Mouse (Mus musculus) testis, adult 2 months (tissue): ENCODE measurements around the gene Mmd2. TPM values are rescaled to one million over a fixed set of nuclear protein-coding genes. Genes with fewer than 3 reads are reported as not detected.

Experiments used
- H3K27ac ChIP-seq: fragments of 200-500 bp; 2 replicates; pipeline ENCODE4 v1.5.1; 2012; ENCODE audit warnings: low read depth, low read length; ENCODE audit not compliant: control insufficient read depth, insufficient read depth
- H3K27me3 ChIP-seq: fragments of 200-500 bp; 2 replicates; pipeline ENCODE4 v1.6.1; 2012; ENCODE audit warnings: mild to moderate bottlenecking, low read length, moderate library complexity; ENCODE audit not compliant: control insufficient read depth, insufficient read depth
- H3K36me3 ChIP-seq: fragments of 200-500 bp; 2 replicates; pipeline ENCODE4 v1.6.1; 2012; ENCODE audit warnings: mild to moderate bottlenecking, low read length; ENCODE audit not compliant: control insufficient read depth, insufficient read depth
- H3K4me1 ChIP-seq: fragments of 200-500 bp; 2 replicates; pipeline ENCODE4 v1.6.1; 2012; ENCODE audit warnings: low read length; ENCODE audit not compliant: control insufficient read depth, insufficient read depth
- H3K4me3 ChIP-seq: fragments of 200-500 bp; 2 replicates; pipeline ENCODE4 v1.5.1; 2012; ENCODE audit warnings: low read depth, mild to moderate bottlenecking, low read length, moderate library complexity, mixed read lengths; ENCODE audit not compliant: control insufficient read depth
- CTCF ChIP-seq: fragments of 200-500 bp; IDR thresholded peaks from 2 replicates; pipeline ENCODE4 v1.5.1; 2012; ENCODE audit warnings: low read depth, mild to moderate bottlenecking, inconsistent platforms, low read length, moderate library complexity; ENCODE audit not compliant: control insufficient read depth, insufficient read depth, insufficient replicate concordance
- POLR2A ChIP-seq: fragments of 200-500 bp; IDR thresholded peaks from 2 replicates; pipeline ENCODE4 v1.6.1; 2012; ENCODE audit warnings: low read depth, mild to moderate bottlenecking, inconsistent platforms, low read length, moderate library complexity; ENCODE audit not compliant: control insufficient read depth
- polyA plus RNA-seq: library from polyadenylated mRNA; depleted of rRNA; stranded (reverse); fragments of >200 nt; gene quantifications from 2 replicates; pipeline ENCODE4 v1.2.3, GENCODE M21; 2012

Mmd2 gene
- polyA plus RNA-seq, 1 experiment = 25.6 TPM

DNA sequence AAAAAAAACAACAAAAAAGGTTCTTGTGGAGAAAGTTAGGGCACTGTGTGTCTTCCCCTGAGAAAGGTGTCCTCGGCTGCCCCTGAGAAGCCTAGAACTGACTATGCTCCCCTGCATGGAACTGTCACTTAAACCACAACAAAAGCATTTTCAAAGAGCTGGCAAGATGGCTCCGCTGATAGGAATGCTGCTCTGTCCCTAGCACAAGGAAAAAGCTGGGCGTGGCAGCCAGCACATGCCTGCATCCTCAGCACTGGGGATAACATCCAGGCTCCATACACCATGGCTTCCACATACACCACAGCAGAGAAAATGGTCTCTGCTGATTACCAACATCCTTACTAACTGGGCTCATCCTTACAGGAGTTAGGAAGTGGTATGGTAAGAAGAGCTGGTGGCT is 61.5 kb downstream of the Mmd2 start:
- peaks cover 16% of the 10 kb centered on the region for H3K4me1 ChIP-seq
- no peaks in the 10 kb centered on the region for H3K27me3 ChIP-seq
- H3K4me3 ChIP-seq = no peak overlapping the region
- H3K36me3 ChIP-seq = no peaks in the 10 kb centered on the region
- no peak for TF ChIP-seq CTCF
- no peak for TF ChIP-seq POLR2A
- no peak overlapping the region for H3K27ac ChIP-seq

DNA sequence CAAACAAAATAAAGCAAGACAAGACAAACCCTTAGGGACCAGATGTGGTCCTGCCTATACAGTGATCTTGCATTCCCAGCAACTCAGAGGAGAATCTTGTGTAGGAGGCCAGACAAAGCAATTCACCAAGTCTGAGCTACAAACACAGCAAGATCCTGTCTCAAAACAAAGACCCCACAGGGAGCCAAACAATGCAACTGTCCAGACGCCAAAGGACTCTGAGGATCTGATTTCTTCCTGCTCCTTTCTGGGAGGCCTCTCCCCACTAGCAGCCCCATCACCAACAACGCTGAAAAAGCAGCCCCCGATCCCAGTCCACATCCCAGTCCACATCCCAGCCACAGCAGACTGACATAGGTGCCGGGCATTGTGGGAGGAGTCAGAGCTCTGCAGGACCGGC is 62.3 kb downstream of the Mmd2 start:
- Histone ChIP-seq H3K27me3 (no peaks in the 10 kb centered on the region), H3K4me3 (no peak overlapping the region), H3K4me1 (peaks cover 16% of the 10 kb centered on the region), H3K27ac (no peak overlapping the region), H3K36me3 (no peaks in the 10 kb centered on the region)
- TF ChIP-seq CTCF (no peak), POLR2A (no peak)

DNA sequence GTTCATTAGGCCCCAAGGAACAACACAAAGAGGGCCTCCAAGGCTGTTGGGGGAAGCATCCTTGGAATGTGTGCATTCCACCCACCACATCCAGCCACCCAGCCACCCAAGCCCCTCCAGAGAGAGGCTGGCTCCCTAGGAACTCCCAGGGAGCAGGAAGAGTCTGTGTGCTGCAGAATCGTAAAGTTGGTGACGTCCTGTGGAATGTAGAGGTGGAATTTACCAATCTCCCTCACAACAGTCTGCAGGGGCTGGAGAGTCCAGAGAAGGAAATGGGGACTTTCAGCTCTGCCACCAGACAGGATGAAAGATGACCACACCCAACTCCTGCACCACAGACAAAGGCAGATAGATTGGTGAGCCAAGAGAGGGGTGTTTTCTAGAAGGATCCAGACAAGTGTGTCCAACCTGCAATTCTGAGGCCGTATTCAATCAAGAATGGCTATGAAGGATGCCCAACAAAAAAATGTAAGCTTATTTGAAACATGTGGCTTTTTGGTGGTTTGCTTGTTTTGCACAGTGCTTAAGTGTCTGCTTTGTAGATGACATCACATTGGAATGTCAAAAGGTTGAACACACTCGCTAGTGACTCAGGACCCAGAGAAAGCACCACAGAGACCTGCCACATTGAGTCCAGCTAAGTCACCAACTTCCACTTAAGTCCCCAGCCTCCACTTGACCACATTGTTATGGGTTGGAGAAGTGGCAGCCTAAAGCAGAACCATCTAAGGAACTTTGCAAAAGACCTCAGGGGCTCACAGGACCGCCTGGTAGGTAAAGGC is 63.4 kb downstream of the Mmd2 start:
- no peak for TF ChIP-seq CTCF
- no peaks in the 10 kb centered on the region for H3K27me3 ChIP-seq
- peaks cover 13% of the 10 kb centered on the region for H3K4me1 ChIP-seq
- no peak overlapping the region for H3K4me3 ChIP-seq
- no peak overlapping the region for H3K27ac ChIP-seq
- H3K36me3 ChIP-seq = no peaks in the 10 kb centered on the region

DNA sequence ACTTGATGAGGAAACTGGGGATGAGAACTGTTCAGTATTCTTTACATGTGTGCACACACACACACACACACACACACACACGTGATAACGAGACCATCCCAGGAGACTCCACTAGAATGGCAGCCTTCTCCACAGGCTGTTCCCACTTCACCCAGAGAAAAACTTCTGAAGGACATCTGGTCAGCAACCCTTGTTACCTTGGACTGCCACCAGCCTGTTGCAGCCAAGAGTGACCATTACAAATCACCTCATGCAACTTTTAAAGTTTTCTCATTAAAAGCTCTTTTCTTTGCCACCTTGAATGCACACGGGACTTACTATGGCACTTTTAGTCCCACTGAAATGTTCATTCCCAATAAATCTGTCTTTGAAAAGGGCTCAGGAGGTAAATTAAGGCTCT is 71.3 kb downstream of the Mmd2 start:
- Histone ChIP-seq H3K36me3 (no peaks in the 10 kb centered on the region; the same call in 1 of the 2 replicates), H3K4me3 (no peak overlapping the region), H3K27me3 (no peaks in the 10 kb centered on the region), H3K27ac (no peak overlapping the region), H3K4me1 (no peaks in the 10 kb centered on the region)
- TF ChIP-seq POLR2A (no peak), CTCF (no peak)

DNA sequence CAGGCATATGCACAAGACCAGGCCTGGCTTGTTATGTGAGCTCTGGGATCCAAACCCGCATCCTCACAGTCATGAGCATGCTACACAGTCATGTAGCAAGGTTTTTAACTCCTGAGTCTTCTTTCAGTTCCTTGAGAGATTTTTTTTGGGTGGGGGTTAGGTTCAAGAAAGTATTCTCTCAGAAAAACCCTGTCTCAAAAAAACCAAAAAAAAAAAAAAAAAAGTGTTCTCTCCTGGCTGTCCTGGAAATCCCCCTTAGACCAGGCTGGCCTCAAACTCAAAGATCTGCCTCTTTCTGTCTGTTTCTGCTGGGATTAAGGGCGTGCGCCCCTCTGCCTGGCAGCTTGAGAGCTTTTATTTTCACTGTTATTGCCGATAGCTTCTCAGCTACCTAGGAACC is 73.2 kb downstream of the Mmd2 start:
- Histone ChIP-seq H3K4me3 (no peak overlapping the region), H3K27me3 (no peaks in the 10 kb centered on the region), H3K36me3 (no peaks in the 10 kb centered on the region; the same call in 1 of the 2 replicates), H3K4me1 (no peaks in the 10 kb centered on the region), H3K27ac (no peak overlapping the region)
- TF ChIP-seq CTCF (no peak), POLR2A (no peak)

DNA sequence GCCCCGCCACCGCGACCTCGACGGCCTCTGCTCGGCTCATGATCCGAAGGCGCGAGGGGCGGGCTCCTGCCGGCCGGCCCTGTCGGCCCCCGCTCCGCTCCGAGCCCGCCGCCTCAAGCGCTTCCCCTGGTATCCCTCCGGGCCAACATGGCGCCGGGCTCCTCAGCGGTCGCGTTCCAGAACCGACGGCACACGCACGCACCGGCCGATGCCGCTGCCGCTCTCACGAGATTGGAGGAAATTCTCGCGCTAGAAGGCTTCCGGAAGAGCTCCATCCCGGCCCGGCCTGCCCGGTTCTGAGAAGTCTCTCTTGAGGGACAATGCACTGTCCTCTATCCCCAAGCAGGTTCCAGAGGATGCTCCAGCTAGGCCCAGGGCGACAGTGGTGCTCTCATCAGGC is 78.7 kb downstream of the Mmd2 start, which contains the start of gene Papolb:
Gene Papolb, minus strand, starts transcription at position 162 of the 400 bp plus-strand sequence.
- Histone ChIP-seq H3K36me3 (no peaks in the 10 kb centered on the region; the same call in none of the 2 replicates), H3K27me3 (no peaks in the 10 kb centered on the region), H3K4me3 (peak within 1 kb of the TSS; percentile 94), H3K27ac (peak within 1 kb of the TSS; percentile 93), H3K4me1 (no peaks in the 10 kb centered on the region; the same call in 1 of the 2 replicates)
- TF ChIP-seq CTCF (no peak), POLR2A (peak; percentile 57; the same call in 1 of the 2 replicates)

DNA sequence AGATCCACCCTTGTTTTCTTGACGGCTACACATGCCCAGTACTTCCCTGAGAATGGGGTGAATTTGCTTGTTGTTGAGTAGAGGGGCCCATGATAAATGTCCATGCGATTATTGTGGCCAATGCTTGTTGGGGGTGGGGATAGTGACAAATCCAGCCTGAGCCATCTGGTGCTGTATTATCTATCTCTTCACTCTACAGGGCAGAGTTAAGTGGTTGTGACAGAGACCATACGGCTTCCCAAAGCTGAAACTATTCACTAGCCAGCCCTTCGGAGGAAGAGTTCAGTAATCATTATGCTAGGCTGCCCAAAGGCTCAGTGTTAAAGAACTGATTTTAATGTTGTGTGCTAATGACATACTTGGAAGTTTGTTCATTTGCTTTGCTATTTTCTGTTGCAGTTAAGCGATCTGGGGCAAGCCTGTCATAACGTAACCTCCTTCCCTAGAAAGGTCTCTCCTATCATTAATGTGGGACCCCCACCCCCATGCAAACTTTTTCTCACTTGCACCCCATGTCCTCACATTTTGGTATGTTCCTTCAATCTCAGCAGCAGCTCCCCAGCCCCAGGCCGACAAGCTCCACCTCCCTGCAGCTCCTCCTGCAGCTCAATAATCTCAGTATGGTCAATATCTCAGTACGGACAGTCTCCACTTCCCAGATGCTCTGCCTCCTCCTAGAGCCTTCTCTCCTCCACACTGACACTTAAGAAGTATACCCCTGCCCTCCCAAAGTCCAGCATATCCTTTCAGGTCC is 83.7 kb downstream of the Mmd2 start:
- H3K4me3 ChIP-seq = peak overlapping the region; percentile 61
- H3K4me1 ChIP-seq = no peaks in the 10 kb centered on the region; the same call in 1 of the 2 replicates
- no peaks in the 10 kb centered on the region; the same call in 1 of the 2 replicates for H3K36me3 ChIP-seq
- H3K27me3 ChIP-seq = no peaks in the 10 kb centered on the region
- no peak for TF ChIP-seq CTCF
- TF ChIP-seq POLR2A = no peak
- H3K27ac ChIP-seq = peak overlapping the region; percentile 14; the same call in 1 of the 2 replicates
